Mouse (Mus musculus): ENCODE measurements at regions not wholly inside any gene's neighbourhood (a gene's known extent, or its start where the extent isn't known, plus 50 kb on each side); places are given as distances from the start of the nearest gene placed in this dataset.
"Not testable (repeated sequence)": the region's sequence is repeated elsewhere in the genome, so short reads cannot be mapped to it uniquely, and the experiment has no call there.

GRCm38 (mm10) chr10:14333344-14333743, 212.1 kb downstream of the Adgrg6 start:
- DNase-seq (ENCODE audit: low read depth, low spot score) = no peak

GRCm38 (mm10) chr10:14332688-14333117, 212.8 kb downstream of the Adgrg6 start:
- DNase-seq (ENCODE audit: low read depth, low spot score) = no peak

- no peak for DNase-seq (ENCODE audit: low read depth, low spot score)
These were observed 216.6 kb downstream of the Adgrg6 start for GRCm38 (mm10) chr10:14328846-14329245.

- no peak for DNase-seq (ENCODE audit: low read depth, low spot score)
These were observed 219.2 kb downstream of the Adgrg6 start for GRCm38 (mm10) chr10:14326229-14326628.

GRCm38 (mm10) chr10:14321503-14321902, 224.0 kb downstream of the Adgrg6 start:
- peak; percentile 41 for DNase-seq (ENCODE audit: low read depth, low spot score)

- no peak for DNase-seq (ENCODE audit: low read depth, low spot score)
These were observed 230.2 kb downstream of the Adgrg6 start for GRCm38 (mm10) chr10:14315232-14315631.

- no peak for DNase-seq (ENCODE audit: low read depth, low spot score)
These were observed 230.9 kb downstream of the Adgrg6 start for GRCm38 (mm10) chr10:14314607-14315006.

GRCm38 (mm10) chr10:14314004-14314581, 231.4 kb downstream of the Adgrg6 start:
- DNase-seq (ENCODE audit: low read depth, low spot score) = no peak

- DNase-seq (ENCODE audit: low read depth, low spot score) = no peak
These were observed 232.5 kb downstream of the Adgrg6 start for GRCm38 (mm10) chr10:14312959-14313358.

- DNase-seq (ENCODE audit: low read depth, low spot score) = no peak
These were observed 233.5 kb downstream of the Adgrg6 start for GRCm38 (mm10) chr10:14311962-14312361.

GRCm38 (mm10) chr10:14306811-14307210, 238.6 kb downstream of the Adgrg6 start:
- no peak for DNase-seq (ENCODE audit: low read depth, low spot score)

GRCm38 (mm10) chr10:14303476-14303875, 242.0 kb downstream of the Adgrg6 start:
- no peak for DNase-seq (ENCODE audit: low read depth, low spot score)

- no peak for DNase-seq (ENCODE audit: low read depth, low spot score)
These were observed 249.3 kb downstream of the Adgrg6 start for GRCm38 (mm10) chr10:14296147-14296546.

GRCm38 (mm10) chr10:14292701-14293100, 252.8 kb downstream of the Adgrg6 start:
- DNase-seq (ENCODE audit: low read depth, low spot score) = not testable (repeated sequence)

- DNase-seq (ENCODE audit: low read depth, low spot score) = no peak
These were observed 257.9 kb downstream of the Adgrg6 start for GRCm38 (mm10) chr10:14287551-14287950.

GRCm38 (mm10) chr10:14276631-14277030, 268.8 kb downstream of the Adgrg6 start:
- DNase-seq (ENCODE audit: low read depth, low spot score) = no peak

GRCm38 (mm10) chr10:14275477-14275876, 270.0 kb downstream of the Adgrg6 start:
- DNase-seq (ENCODE audit: low read depth, low spot score) = no peak

- no peak for DNase-seq (ENCODE audit: low read depth, low spot score)
These were observed 275.5 kb downstream of the Adgrg6 start for GRCm38 (mm10) chr10:14270008-14270407.

- no peak for DNase-seq (ENCODE audit: low read depth, low spot score)
These were observed 277.8 kb downstream of the Adgrg6 start for GRCm38 (mm10) chr10:14267641-14268040.

GRCm38 (mm10) chr10:14239670-14240069, 273.8 kb downstream of the Hivep2 start:
- no peak for DNase-seq (ENCODE audit: low read depth, low spot score)

- no peak for DNase-seq (ENCODE audit: low read depth, low spot score)
These were observed 269.2 kb downstream of the Hivep2 start for GRCm38 (mm10) chr10:14234896-14235604.

GRCm38 (mm10) chr10:14234005-14234602, 268.2 kb downstream of the Hivep2 start:
- DNase-seq (ENCODE audit: low read depth, low spot score) = no peak

GRCm38 (mm10) chr10:14233335-14233734, 267.5 kb downstream of the Hivep2 start:
- no peak for DNase-seq (ENCODE audit: low read depth, low spot score)
